Mouse (Mus musculus): ENCODE results near the gene Acot2. TPM values are rescaled to one million over a fixed set of nuclear protein-coding genes. Genes with fewer than 3 reads are reported as not detected.
A peak's percentile ranks its signal among the peaks of the same experiment; 100 is the strongest.
"Not testable (repeated sequence)": the region's sequence is repeated elsewhere in the genome, so short reads cannot be mapped to it uniquely, and the experiment has no call there.

Acot2 gene
- polyA plus RNA-seq, 1 experiment from 2014 or later = 37.8 TPM

GRCm38 (mm10) chr12:83999237-83999636 lies 11.6 kb downstream of the Acot2 start:
- 32% methylated on average over 8 of the region's 8 CpGs for WGBS
- H3K36me3 ChIP-seq; H3K4me3 ChIP-seq (replicated peaks); H3K9ac ChIP-seq; H3K27me3 ChIP-seq; H3K9me3 ChIP-seq (replicated peaks); H3K4me2 ChIP-seq: not testable (repeated sequence)
- Histone ChIP-seq H3K27ac (0 out of 2 replicates have a peak overlapping the region, but pooled peaks have one; percentile 9), H3K4me1 (peaks cover 24% of the 10 kb centered on the region)
- ATAC-seq (replicated peaks; ENCODE audit: low FRiP score) = peak; percentile 70

DNA sequence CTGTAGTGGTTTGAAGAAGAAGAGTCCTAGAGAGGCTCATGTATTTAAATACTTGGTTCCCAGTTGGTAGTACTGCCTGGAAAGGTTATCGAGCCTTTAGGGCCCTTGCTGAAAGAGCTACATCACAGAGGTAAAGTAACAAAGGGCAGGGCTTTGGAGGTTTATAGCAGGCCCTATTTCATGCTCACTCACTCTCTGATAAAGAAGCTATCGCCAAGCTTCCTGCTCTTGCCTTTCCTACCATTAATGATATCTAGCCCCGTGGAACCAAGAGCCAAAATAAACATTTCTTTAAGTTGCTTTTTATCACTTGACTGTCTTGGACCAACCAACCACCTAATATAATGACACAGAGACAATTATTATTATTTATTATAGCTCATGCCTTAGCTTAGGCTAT lies 12.8 kb downstream of the Acot2 start:
- Histone ChIP-seq H3K4me3 (replicated peaks) (no peak overlapping the region), H3K9me3 (replicated peaks) (0 out of 2 replicates have a peak, but pooled peaks cover 6% of the 10 kb centered on the region), H3K4me2 (no peak overlapping the region), H3K36me3 (no peaks in the 10 kb centered on the region), H3K4me1 (peaks cover 24% of the 10 kb centered on the region), H3K27ac (no peak overlapping the region), H3K9ac (no peak overlapping the region), H3K27me3 (no peaks in the 10 kb centered on the region)
- ATAC-seq (replicated peaks; ENCODE audit: low FRiP score) = no peak
- WGBS = 18% methylated on average over 3 of the region's 3 CpGs

DNA sequence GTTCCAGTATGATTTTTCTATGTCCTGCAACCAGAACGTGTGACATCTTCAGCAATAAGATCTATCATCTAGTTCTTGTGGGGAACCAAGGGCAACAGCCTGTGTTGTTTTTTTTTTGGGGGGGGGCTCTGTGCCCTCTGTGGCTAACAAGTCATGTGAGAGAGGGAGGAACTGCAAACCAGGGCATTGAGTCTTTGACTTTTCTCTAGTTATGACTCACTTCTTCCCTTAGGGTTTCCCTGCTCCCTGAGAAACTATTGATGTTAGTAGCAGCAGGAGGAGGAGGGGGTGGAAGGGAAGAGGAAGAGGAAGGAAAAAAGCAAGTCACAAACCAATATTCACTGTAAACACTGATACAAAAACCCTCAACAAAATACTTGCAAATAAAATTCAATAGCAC lies 16.2 kb downstream of the Acot2 start:
- Histone ChIP-seq H3K27me3 (no peaks in the 10 kb centered on the region), H3K9ac (no peak overlapping the region), H3K9me3 (replicated peaks) (0 out of 2 replicates have a peak, but pooled peaks cover 6% of the 10 kb centered on the region), H3K36me3 (no peaks in the 10 kb centered on the region), H3K27ac (no peak overlapping the region), H3K4me2 (no peak overlapping the region), H3K4me1 (peaks cover 20% of the 10 kb centered on the region), H3K4me3 (replicated peaks) (no peak overlapping the region)
- no peak for ATAC-seq (replicated peaks; ENCODE audit: low FRiP score)
- 61% methylated on average over 1 of the region's 1 CpGs for WGBS

GRCm38 (mm10) chr12:84008251-84008650 lies 20.6 kb downstream of the Acot2 start:
- Histone ChIP-seq H3K36me3 (no peaks in the 10 kb centered on the region), H3K4me1 (peaks cover 40% of the 10 kb centered on the region), H3K4me3 (replicated peaks) (no peak overlapping the region), H3K4me2 (no peak overlapping the region), H3K27ac (no peak overlapping the region), H3K27me3 (no peaks in the 10 kb centered on the region), H3K9ac (no peak overlapping the region), H3K9me3 (replicated peaks) (no peaks in the 10 kb centered on the region)
- no peak for ATAC-seq (replicated peaks; ENCODE audit: low FRiP score)
- 91% methylated on average over 12 of the region's 12 CpGs for WGBS

- Histone ChIP-seq H3K36me3 (no peaks in the 10 kb centered on the region; the same call in 1 of the 2 replicates), H3K27me3 (no peaks in the 10 kb centered on the region), H3K4me2 (peak overlapping the region; percentile 73), H3K4me3 (replicated peaks) (peak overlapping the region; percentile 53), H3K9ac (0 out of 2 replicates have a peak overlapping the region, but pooled peaks have one; percentile 50), H3K4me1 (peaks cover 40% of the 10 kb centered on the region), H3K27ac (peak overlapping the region; percentile 59), H3K9me3 (replicated peaks) (no peaks in the 10 kb centered on the region)
- ATAC-seq (replicated peaks; ENCODE audit: low FRiP score) = no peak
- 69% methylated on average over 8 of the region's 8 CpGs for WGBS
These were observed 21.1 kb downstream of the Acot2 start for GRCm38 (mm10) chr12:84008729-84009128.

GRCm38 (mm10) chr12:84009171-84009965 lies 21.7 kb downstream of the Acot2 start, which contains the start of gene Acot1:
Gene Acot1, plus strand, starts transcription at chr12:84009490.
- H3K9ac ChIP-seq = peak within 1 kb of the TSS; percentile 50
- WGBS = 2% methylated on average over 57 of the region's 70 CpGs
- ATAC-seq (replicated peaks; ENCODE audit: low FRiP score) = peak; percentile 94
- peak within 1 kb of the TSS; percentile 73 for H3K4me2 ChIP-seq
- H3K36me3 ChIP-seq; H3K27me3 ChIP-seq; H3K9me3 ChIP-seq (replicated peaks): not testable (repeated sequence)
- H3K4me3 ChIP-seq (replicated peaks) = peak within 1 kb of the TSS; percentile 53
- H3K4me1 ChIP-seq = peaks cover 40% of the 10 kb centered on the region
- H3K27ac ChIP-seq = peak within 1 kb of the TSS; percentile 59

GRCm38 (mm10) chr12:84010201-84010600 lies 22.5 kb downstream of the Acot2 start:
- peak overlapping the region; percentile 73 for H3K4me2 ChIP-seq
- no peaks in the 10 kb centered on the region for H3K9me3 ChIP-seq (replicated peaks)
- H3K36me3 ChIP-seq = no peaks in the 10 kb centered on the region; the same call in none of the 2 replicates
- H3K27ac ChIP-seq = no peak overlapping the region
- H3K9ac ChIP-seq = peak overlapping the region; percentile 50; the same call in 1 of the 2 replicates
- no peaks in the 10 kb centered on the region for H3K27me3 ChIP-seq
- H3K4me3 ChIP-seq (replicated peaks) = peak overlapping the region; percentile 53
- H3K4me1 ChIP-seq = peaks cover 43% of the 10 kb centered on the region
- WGBS = 75% methylated on average over 3 of the region's 3 CpGs
- ATAC-seq (replicated peaks; ENCODE audit: low FRiP score) = no peak

DNA sequence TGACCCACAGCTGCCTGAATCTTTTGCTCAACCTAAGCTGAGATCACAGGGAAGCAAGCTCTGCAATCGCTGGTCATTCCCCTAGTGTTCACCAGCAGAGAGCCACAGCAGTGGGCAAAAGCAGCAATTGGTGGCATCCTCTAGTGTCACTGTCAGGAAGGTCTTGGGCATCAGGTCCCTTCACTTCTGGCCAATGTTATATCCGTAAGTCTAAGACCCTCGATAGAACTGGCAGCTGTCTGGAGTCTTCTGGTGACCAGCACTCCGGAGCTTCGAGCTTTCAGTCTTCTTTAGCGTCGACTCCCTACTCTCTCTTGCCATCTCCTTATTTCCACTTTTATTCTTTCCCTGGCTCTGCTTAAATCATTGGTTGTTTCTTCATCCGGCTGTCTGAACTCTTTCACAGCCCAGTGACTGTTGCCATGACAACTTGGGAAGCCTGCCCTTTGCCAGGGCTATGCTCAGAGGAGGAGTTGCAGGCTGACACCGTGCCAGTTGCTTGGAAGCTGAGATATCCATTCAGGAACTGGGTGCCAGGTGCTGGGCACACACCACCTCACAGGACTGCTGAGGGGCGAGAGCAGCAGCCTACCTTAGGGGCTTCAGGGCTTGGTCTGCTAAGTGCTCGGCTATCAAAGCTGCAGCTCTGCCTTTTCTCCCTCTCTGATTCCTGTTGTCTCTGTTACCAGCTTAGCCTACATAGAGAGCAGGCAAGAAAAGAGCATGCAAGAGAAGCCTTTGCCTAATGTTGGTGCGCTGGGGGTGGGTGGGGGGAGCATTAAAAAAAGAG lies 23.8 kb downstream of the Acot2 start:
- H3K36me3 ChIP-seq = peaks cover 4% of the 10 kb centered on the region
- H3K4me3 ChIP-seq (replicated peaks) = peak overlapping the region; percentile 53
- peak; percentile 84 for ATAC-seq (replicated peaks; ENCODE audit: low FRiP score)
- no peaks in the 10 kb centered on the region for H3K9me3 ChIP-seq (replicated peaks)
- 30% methylated on average over 12 of the region's 12 CpGs for WGBS
- H3K27me3 ChIP-seq = no peaks in the 10 kb centered on the region
- peak overlapping the region; percentile 73 for H3K4me2 ChIP-seq
- H3K9ac ChIP-seq = no peak overlapping the region
- H3K27ac ChIP-seq = peak overlapping the region; percentile 75
- peaks cover 50% of the 10 kb centered on the region for H3K4me1 ChIP-seq

- peaks cover 50% of the 10 kb centered on the region for H3K4me1 ChIP-seq
- 80% methylated on average over 6 of the region's 6 CpGs for WGBS
- no peak overlapping the region for H3K4me2 ChIP-seq
- no peaks in the 10 kb centered on the region for H3K9me3 ChIP-seq (replicated peaks)
- peaks cover 10% of the 10 kb centered on the region for H3K36me3 ChIP-seq
- H3K4me3 ChIP-seq (replicated peaks) = no peak overlapping the region
- no peaks in the 10 kb centered on the region for H3K27me3 ChIP-seq
- no peak overlapping the region for H3K27ac ChIP-seq
- no peak overlapping the region for H3K9ac ChIP-seq
- ATAC-seq (replicated peaks; ENCODE audit: low FRiP score) = no peak
These were observed 25.5 kb downstream of the Acot2 start for GRCm38 (mm10) chr12:84013130-84013529.

DNA sequence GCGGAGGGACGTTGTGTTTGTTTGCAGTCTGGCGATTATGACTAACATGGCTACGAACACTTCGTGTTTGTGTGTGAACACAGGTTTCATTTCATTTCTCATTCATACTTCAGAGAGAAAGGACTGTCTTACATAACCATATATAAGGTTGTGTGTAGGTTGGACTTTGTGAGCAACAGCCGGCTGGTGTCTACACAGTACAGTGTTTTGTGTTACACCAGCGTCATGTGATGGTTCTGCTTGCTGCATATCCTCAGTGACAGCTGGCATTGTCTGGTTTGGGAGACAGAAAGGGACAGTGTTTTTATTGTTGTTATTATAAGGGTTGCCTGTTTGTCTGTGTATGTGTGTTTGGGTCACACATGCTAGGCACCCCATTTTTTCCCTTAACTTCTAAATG lies 26.0 kb downstream of the Acot2 start:
- Histone ChIP-seq H3K9ac (no peak overlapping the region), H3K36me3 (peaks cover 10% of the 10 kb centered on the region), H3K4me1 (peaks cover 46% of the 10 kb centered on the region), H3K9me3 (replicated peaks) (no peaks in the 10 kb centered on the region), H3K27ac (no peak overlapping the region), H3K4me2 (no peak overlapping the region), H3K27me3 (no peaks in the 10 kb centered on the region), H3K4me3 (replicated peaks) (no peak overlapping the region)
- ATAC-seq (replicated peaks; ENCODE audit: low FRiP score) = no peak
- 91% methylated on average over 7 of the region's 7 CpGs for WGBS

- H3K4me3 ChIP-seq (replicated peaks) = not testable (repeated sequence)
- ATAC-seq (replicated peaks; ENCODE audit: low FRiP score) = peak; percentile 65
These were observed 32.9 kb downstream of the Acot2 start for GRCm38 (mm10) chr12:84020528-84020927.

GRCm38 (mm10) chr12:84022266-84022665 lies 34.6 kb downstream of the Acot2 start:
- not testable (repeated sequence) for H3K36me3 ChIP-seq; ATAC-seq (replicated peaks; ENCODE audit: low FRiP score); H3K9ac ChIP-seq; H3K4me2 ChIP-seq; H3K4me1 ChIP-seq; H3K27me3 ChIP-seq; H3K27ac ChIP-seq; H3K9me3 ChIP-seq (replicated peaks); H3K4me3 ChIP-seq (replicated peaks)
- WGBS = 97% methylated on average over 4 of the region's 4 CpGs

More at GRCm38 (mm10) chr12:84020528-84020927, 32.9 kb downstream of the Acot2 start:
- 26% methylated on average over 7 of the region's 7 CpGs for WGBS
- H3K27ac ChIP-seq; H3K4me2 ChIP-seq; H3K9ac ChIP-seq; H3K36me3 ChIP-seq; H3K27me3 ChIP-seq; H3K4me1 ChIP-seq; H3K9me3 ChIP-seq (replicated peaks): not testable (repeated sequence)
